Mouse (Mus musculus) brain, adult 2 months (tissue): ENCODE measurements around the gene Gemin4.
"Not testable (repeated sequence)": the region's sequence is repeated elsewhere in the genome, so short reads cannot be mapped to it uniquely, and the experiment has no call there.

Source experiments
- DNase-seq: peaks from one replicate; pipeline ENCODE4 v3.0.0; 2011; ENCODE audit warnings: low read depth, low spot score

Gemin4 gene

GRCm38 (mm10) chr11:76216681-76217389 lies 629 bp downstream of the Gemin4 start:
- peak; percentile 65 for DNase-seq

GRCm38 (mm10) chr11:76216049-76216540 lies 1.4 kb downstream of the Gemin4 start:
- DNase-seq: no peak

DNA sequence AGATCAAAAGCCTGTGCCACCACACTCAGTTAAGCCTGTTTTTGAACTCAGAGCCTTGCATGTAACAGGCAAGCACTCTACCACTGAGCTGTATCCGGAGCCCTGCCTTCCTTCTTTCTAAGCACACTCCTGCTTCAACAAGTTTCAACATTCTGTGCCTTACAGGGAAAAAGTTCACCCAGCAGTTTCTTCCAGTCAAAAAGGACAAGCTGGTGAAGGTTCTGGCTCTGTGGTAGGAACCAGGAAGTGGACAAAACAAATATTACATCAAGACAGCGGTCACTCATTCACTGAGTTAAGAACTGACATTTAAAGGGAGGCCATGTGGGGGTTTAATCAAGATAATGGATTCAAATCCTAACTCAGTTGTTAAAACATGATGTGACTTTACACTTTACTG lies 2.5 kb downstream of the Gemin4 start:
- no peak for DNase-seq

DNA sequence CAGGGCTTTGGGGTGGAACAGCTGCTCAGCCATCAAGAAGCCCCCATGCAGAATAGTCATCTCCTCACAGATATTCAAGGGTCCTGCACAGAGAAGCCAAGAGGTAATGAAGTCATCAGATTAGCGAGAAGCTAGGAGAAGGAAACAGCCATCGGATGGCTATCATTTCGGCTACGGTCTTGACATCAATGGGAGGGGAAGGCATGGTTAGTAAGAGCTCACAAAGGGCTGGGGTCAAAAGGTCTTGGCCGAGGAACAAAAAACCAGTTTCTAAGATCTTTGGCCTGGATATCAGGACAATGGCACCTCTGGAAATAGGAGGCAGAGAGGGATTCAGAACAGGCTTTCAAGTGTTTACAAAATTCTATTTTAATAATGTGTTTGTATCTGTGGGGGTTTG lies 3.6 kb downstream of the Gemin4 start:
- no peak for DNase-seq

DNA sequence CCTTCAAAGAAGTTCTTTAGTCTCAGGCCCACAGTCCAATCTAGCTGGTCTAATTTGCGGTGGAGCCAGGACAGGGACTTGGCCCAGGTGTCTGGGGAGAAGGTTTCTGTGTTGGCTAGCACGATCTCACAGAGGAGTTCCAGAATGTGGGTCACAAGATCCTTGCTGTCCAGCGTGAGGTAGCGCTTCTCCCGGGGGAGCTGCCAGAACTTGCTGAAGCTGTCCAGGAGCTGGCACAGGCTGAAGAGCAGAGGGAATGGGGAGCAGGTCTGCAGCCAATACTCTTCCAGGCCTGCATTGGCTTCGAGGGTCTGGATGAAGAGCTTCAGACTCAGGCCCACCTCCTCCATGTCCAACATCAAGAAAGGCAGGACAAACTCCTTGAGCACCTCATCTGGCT lies 5.9 kb downstream of the Gemin4 start:
- not testable (repeated sequence) for DNase-seq

DNA sequence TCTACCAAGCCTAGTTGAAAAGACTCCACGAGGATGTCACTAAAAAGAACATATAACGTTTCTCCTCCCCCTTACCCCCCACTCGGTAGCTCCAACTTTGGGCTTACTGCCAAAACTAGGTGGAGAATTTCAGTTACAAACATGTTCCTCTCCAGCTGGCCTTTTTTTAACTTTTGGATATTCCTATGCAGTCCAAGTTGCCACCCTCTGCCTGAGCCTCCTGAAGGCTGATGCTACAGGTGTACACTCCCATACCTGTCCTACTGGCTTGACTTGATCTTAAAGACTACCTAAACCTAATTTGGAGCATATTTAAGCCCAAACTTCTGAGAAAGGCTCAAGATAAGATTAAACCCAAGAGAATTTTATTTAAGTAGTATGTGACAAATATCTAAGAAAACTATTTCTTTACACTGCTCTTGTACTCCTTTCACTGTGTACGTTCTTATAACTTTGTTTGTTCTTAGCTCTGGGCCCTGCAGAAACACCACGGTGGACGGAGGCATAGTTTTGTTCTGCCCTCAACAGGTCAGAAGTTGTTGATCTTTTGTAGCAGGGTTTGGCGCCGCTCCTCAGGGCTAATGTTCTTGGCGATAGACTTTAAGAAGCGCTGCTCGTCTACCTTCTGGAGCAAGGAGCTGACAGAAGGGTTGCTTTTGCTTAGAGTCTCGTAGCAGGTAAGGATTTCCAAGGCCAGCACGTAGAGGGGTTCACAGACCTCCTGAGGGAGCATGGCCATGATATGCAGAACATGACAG lies 7.1 kb downstream of the Gemin4 start:
- DNase-seq: peak; percentile 41

DNA sequence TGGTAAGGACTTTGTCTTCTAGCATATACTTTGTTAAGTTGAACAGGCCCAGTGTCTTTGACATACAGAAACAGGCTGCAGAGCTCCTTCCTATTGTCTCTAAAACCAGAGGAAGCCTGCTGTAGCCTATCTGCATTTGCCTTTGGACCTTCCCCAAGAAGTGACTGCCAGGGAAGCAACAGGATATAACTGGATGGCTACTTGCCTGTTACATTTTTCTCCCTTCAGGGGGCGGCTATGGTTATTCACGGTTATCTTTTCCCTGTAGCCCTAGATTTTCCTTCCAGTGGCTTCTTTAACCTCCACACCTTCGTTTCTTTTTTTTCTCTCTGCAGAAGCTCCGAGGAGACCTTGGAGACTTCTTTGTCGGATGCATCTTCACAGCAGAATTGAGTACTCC lies 10.7 kb downstream of the Gemin4 start:
- DNase-seq: no peak

- DNase-seq: peak; percentile 89
Observed at GRCm38 (mm10) chr11:76201761-76202674, 15.4 kb downstream of the Gemin4 start.

GRCm38 (mm10) chr11:76196977-76197469 lies 20.4 kb downstream of the Gemin4 start:
- DNase-seq: peak; percentile 54

DNA sequence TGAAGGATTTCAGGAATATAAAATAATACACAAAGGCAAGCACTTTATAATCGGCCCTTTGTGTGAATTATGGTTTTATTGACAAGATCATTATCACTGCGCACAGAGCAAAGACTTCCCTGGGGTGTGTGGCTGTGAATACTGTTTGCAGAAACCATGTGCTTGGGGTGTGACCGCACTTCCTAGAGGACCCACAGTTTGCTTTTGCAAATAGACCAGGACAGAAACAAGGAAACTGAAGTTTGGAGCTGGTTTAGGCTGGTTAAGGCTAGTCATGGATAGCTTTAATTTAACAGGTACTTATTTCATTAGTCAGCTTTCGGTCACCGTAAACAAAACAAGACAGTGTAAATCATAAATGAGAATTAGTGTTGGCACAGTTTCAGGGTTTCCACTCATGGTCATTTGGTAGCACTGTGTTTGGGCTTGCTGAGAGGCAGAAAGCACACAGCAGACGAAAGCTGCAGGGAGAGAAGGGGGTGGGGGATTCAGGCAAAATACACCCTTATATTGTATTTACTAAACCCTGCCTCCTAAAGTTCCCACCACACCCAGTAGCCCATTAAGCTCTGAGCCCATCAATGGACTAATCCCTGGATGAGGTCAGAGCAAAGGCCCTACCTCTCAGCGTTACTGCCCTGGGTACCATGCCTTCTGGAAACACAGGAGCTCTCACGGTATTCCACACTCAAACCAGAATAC lies 21.0 kb downstream of the Gemin4 start:
- no peak for DNase-seq

DNA sequence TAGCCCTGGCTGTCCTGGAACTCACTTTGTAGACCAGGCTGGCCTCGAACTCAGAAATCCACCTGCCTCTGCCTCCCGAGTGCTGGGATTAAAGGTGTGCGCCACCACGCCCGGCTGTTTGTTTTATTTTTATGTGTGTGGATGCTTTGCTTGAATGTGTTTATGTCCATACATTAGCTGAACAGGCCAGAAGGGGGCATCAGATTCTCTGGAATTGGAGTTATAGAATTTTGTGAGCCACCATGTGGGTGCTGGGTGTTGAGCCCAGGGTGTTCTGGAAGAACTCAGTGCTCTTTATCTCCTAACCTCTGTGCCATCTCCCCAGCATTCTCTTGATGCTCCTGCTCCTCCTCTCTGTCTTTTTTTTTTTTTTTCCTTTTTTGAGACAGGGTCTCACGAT lies 30.6 kb downstream of the Gemin4 start:
- DNase-seq: no peak

- no peak for DNase-seq
Observed at GRCm38 (mm10) chr11:76183745-76184144, 33.7 kb downstream of the Gemin4 start.

- DNase-seq: peak; percentile 13
Observed at GRCm38 (mm10) chr11:76180146-76180540, 37.3 kb downstream of the Gemin4 start.

- peak; percentile 96 for DNase-seq
Observed at GRCm38 (mm10) chr11:76179495-76180145, 37.8 kb downstream of the Gemin4 start, which contains the start of the genes Vps53 and Fam57a. TSS of gene Vps53 (minus strand) at chr11:76179647. TSS of gene Fam57a (plus strand) at chr11:76179671.

GRCm38 (mm10) chr11:76178726-76179494 lies 38.6 kb downstream of the Gemin4 start:
- DNase-seq: peak; percentile 82

DNA sequence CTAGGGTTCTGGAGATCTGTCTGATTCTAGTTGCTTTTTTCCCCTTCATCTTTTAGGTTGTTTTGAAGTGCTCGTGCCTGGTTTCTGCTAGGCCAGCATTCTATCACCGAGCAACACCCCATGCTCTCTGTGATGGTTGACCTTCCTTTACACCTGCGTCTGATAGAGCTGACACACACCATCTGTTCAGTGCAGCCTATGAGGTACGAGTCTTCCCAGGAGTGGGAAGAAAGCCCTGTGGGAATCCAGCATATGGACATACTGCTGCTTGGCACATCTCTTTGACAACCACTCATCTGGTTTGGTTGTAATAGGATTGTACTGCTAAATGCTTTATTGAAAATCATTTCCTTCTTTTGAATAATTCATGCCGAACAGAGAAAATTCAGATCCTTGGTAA lies 47.3 kb downstream of the Gemin4 start:
- peak; percentile 89 for DNase-seq

DNA sequence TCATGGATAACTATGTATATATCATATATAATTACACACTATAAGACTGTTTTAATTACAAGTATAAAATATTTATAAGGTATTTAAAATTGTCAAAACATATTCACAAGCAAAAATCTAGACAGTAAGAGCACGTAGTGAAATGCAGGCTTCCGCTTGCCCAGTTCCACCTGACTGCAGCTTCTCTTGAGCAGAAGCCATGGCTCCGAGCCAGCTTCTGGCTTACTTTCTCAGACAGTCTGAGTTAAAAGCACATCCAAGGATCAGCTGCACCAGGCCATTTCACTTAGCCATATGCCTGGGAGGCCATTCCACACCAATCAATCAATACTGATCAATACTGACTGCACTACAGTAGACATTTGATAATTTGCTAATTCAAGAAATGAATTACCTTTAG lies 48.5 kb downstream of the Gemin4 start:
- DNase-seq: peak; percentile 70

DNA sequence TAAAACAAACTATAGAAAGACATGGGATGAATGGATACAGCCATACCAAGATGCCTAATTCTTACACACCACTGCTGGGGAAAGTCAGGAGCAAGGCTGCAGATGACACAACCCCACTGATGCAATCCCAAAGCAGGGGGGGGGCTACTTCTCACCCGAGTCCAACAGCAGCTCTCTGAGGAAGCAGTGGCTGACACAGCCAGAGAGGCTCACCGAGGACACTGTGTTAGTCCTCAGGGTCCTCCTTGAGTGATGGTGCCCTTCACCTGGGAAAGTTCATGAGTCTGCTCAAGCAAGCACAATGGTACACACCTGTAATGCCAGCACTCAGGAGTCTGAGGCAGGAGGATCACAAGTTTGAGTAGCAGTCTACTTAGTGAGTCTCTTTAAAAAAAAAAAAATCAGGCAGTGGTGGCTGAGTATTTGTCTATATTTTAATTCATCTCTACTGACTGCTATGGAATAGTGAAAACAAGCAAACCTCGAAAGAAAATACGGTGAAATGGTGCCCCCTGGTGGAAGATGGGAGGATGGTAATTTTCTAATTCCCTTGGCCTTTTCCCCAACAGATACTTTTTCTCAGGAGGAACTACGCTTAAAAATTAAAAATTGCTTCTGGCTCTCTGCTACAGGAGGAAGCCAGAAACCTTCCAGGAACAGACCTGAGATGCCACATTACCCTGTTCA lies 50.2 kb downstream of the Gemin4 start:
- DNase-seq: peak; percentile 82

- peak; percentile 27 for DNase-seq
Observed at GRCm38 (mm10) chr11:76166657-76167056, 50.8 kb downstream of the Gemin4 start.
